Mouse (Mus musculus) retina, embryonic 14.5 days (tissue): ENCODE data around the gene Mogat2.
A peak's percentile ranks its signal among the peaks of the same experiment; 100 is the strongest.

Source experiments
- DNase-seq: peaks from one replicate; pipeline ENCODE4 v3.0.0-alpha.2; 2015; ENCODE audit warnings: low spot score

Gene Mogat2

DNA sequence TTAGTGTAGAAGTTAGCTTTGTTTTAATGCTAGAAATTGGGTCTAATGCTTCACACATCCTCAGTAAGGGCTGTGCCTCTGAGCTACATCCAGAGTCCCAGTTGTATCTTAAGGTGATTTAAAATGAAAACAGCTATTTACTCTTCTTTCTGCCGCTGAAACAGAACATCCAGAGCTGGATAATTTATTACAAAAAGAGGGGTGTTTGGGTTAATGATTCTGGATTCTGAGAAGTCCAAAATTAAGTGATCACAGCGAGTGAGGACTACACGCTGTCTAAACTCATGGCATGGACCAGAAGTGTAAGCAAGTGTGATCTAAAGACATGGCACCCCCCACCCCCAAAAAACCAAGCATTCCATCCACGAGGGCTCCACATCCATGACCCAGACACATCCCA is 44.5 kb downstream of the Mogat2 start:
- DNase-seq, result no peak

DNA sequence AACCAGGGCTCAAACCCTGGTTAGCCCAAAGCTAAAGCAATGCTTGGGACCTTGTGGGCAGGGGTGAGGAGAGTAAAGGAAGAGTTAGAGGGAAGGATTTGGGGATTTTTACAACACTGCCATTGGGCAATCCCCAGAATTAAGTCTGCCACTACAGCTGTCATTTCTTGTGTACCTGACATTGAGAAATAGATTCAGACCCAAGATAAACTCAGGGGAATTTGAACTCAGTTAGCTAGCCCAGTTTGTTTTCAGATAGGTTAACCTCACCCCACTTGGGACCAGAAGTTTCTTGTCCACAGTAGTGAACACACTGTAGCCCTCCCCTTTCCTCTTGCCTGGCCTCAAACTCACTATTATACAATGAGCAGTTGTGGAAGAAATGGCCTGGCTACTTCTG is 47.0 kb downstream of the Mogat2 start:
- DNase-seq, result no peak

DNA sequence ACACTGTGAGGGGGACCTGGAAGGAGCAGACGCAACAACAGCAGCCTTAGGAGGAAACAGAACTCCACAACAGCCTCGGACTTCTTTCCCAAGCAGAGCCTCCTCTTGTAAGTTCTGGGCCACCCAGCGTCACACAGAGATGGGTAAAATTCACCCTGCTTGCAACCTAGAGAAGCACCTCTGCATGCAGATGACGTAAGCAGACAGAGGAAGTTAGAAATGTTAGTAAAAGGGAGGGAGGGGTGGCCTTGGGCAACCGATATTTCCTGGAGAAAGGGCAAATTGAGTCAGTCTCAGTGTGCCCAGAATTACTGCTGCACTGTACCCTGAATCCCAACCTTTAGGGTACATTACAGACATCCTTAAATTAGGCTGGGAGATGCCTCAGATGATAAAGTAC is 48.5 kb downstream of the Mogat2 start:
- no peak for DNase-seq

DNA sequence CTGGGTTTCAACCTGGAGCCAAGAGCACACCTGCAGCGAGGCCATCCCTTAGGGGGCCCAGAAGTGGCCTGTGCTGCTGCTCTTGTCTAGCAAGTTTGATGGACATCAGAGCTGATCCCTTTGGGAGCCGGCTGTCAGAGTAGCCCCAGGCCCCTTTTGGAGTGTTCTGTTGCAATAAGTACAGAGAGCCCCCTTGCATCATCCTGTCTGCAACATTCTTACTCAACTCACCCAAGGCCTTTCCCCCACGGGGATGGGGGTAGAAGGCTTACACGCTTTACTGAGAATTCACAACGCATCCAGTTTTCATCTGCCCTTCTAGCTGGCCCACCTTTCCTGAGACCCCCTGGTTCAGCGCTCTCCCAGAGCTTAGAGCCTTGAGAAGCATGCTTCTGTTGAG is 49.8 kb downstream of the Mogat2 start:
- DNase-seq, result no peak

DNA sequence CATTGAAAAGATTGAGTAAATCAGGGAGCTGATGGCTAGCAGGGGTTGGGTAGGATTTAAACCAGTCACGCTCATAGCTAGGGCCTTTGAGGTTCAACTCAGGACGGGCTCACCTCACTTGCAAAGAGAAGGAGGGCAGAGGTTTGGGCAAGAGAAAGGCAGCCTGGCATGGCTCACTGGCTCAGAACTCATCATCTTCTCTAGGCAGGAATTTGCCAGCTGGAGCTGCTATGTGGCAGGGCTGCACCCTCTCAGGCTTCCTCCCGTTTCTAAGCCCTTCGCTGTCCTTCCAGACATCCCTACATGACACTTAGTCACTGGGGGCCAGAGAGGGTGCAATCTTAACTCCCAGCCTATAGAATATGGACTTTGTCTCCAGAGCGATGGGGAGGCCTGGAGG is 51.0 kb downstream of the Mogat2 start:
- no peak for DNase-seq

DNA sequence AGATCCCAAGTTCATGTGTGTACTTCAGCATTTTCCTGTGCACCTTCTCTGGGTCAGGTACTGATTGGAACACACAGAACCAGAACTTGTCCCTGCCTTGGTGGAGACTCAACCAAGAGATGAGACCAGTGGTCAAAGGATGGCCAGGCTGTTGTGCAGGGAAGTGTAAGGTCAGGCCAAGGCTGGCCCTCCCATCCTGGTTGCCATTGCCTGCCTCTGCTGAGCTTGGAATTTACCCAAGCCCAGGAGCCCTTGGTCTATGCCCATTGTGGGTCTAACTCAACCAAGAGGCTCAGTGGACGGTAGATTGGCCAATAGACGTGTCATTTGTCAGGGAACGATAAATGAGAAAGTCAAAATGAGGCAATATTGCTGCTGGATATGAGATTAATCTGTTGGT is 53.0 kb downstream of the Mogat2 start:
- DNase-seq, result no peak

DNA sequence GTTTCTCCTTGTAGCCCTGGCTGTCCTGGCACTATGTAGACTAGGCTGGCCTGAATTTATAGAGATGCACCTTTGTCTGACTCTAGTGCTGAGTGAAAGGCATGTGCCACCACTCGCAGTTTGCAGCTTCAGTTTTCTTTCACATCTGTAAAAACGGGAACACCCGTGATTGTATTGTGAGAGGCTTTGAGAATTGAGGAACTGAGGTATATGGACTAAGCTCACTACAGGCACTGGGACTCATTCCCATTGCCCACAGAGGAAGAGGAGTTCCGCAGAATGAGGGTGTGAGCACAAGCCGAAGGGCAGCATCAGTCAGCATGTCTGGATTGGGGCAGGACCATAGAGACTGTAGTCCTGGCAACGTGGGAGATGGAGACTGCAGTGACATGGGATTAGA is 54.7 kb downstream of the Mogat2 start:
- no peak for DNase-seq

DNA sequence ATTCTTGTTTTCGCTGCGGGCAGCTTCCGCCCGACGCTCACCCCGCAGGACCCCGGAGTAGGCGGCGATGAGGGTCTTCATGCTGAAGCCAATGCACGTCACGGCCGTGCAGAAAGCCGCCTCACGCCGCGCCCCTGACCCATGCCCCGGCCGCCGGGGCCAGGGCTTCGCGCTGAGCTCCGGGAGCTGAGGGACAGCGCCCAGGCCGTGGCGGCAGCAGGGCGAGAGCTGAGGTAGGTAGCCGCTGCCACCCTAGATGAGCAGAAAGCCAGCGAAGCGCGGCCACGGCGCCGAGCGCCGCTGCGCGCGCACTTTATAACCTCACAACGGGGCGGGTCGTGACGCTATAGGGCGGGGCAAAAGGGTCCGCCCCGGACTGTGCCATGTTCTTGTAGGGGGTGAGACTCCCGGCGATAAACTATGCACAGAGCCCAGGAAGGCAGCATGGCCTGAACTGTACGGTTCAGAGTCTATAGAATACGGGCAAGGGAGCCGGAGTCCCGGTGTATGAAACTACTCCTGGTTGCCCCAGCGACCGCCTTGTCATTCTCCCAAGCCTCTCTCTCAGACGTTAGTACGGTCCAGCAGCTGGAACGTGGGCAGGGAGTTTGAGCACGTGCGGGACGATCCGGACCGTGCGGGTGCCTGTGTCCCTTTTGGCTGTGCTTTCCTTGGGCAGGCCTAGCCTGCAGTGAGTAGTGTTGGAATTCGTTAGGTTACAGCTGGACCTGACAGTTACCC is 55.8 kb downstream of the Mogat2 start, which contains the start of gene Dgat2:
Gene Dgat2, minus strand, starts transcription at position 288 of the 741 bp plus-strand sequence.
- peak; percentile 94 for DNase-seq

DNA sequence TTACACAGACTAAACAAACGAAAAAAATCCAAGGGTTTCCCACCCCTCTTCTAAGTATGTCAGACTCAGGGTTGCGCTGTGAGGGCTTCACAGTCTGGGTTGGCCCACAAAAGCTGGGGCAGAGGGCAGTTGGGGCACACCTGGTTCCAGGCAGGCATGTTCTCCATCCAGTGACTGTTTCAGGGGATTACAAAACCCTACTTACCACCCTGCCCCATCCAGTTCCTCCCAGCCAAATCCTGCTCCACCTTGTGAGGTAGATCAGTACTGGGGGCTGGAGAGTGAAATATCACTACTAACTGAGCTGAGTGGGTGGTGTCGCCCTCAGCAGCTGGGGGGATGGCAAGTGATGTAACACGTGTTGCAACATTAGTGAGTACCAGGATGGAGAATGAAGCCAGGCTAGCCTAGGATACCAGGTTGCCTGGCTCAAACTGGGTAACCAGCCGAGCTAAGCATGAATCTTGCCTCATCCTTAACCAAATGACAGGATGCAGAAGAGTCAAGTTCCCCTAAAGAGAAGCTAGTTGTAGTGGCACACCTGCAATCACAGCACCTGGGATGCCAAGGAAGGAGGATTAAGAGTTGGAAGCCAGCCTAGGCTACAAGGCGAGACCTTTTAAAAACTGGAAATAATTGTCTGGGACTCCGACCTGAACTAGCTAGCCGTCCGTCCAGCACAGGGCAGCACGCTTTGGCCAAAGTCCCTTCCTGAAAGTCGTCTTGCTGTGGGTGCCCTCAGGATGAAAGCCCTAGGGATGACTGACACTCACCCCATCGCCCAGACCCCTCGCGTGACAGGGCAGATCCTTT is 56.6 kb downstream of the Mogat2 start:
- DNase-seq, result no peak

DNA sequence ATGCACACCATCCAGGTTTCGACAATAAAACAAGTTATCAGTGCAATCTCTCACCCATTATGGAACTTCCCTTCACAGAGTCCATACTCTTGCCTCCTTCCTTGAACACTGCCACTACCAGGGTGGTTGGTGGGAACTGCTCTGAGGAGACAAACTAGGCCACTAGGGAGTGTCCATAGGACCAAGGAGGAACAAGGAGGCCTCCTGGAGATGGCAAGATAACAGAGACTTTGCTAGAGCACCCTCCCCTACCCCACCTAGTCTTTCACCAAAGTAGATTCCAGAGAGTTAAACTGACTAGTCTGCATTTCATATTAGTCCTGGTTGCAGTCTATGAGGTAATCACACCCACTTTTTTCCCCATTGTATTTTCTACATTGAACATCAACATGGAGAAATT is 58.3 kb downstream of the Mogat2 start:
- DNase-seq, result no peak

DNA sequence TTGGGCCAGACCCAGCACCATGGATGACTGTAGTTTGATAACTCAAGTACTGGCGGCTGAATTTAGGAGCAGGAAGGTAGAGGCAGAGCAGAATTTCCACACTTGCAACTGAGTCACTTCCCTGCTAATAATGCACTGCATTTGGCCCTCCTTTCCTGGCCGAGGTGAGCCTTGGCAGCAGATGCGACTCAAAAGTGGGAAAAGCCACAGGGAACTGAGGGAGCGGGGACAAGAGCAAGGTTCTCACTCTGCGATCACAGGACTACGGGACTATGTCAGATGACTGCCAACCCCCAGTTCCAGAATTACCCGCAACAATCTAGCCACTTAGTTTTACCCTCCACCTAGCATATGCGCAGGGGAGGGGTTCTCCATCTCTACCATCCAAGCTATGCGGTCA is 59.1 kb downstream of the Mogat2 start:
- no peak for DNase-seq

DNA sequence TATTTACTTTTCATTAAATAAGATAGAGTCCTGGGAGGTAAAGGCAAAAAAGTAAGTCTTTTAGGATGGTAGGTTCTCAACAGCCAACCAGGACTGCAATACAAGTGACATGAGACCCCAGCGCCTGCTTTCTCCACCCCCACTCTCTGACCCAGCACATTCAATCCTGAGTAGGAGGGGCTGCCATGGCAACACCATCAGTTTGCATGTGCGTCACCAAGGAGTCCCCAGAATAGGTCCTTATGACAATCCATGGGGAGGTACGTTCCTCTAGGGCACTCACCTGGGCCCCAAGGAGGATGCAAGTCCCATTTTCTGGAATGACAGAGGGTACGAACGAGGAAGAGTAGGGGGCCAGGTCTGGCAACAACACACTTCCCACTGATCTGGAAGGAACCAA is 61.0 kb downstream of the Mogat2 start:
- no peak for DNase-seq

DNA sequence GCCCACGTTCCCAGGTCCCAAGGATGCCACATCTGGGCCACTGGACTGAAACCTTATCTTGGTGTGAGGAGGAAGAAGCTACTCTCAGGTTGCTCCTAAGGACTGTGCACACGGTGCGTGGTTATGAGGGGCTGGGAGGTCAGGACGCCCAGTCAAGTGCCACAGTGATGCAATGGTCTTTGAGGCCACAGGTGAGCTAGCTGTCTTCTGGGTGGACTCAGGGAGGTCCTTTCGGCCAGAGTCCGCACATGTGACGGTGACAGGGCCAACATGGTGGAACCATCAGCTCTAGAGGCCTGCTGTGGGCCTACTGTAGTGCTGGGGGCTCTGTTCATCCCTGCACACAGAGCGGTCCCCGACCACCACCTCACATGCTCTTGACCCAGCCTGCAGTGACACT is 62.8 kb downstream of the Mogat2 start:
- DNase-seq, result no peak

DNA sequence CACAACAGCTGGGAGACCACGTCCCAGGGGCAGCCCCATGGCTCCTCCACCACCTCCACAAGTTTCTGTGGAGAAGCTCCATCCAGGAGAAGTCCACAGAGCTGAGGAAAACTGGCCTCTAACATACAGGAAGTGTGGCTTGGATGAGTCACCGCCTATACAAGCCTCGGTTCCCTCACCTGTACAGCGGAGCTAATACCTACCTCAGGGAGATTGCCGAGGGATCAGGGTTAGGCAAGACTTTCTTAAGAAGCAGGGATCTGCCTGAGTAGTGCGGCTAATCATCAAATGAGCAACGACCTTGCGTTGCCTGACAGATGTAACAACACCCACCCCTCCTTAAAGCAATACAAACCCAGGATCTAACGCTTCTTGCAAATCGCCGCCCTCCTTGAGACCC is 63.3 kb downstream of the Mogat2 start:
- DNase-seq, result no peak

DNA sequence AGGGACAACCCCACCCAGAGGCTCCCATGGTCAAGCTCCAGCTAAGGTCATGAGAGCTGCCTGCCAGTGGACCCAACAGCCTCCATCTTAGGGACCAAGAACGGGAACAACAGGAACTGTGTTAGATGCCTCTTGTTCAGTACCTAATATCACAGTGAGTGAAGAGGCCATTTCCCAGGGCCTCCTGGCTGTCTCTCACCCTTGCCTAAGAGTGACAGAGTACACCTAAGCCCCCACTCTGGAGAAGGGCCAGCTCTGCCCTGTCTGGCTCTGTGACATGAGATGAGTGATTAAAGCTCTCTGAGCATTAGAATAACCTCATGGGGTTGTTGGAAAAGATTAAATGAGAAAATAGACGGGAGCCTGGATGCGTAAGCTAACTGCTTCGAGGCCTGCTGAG is 64.4 kb downstream of the Mogat2 start:
- no peak for DNase-seq

DNA sequence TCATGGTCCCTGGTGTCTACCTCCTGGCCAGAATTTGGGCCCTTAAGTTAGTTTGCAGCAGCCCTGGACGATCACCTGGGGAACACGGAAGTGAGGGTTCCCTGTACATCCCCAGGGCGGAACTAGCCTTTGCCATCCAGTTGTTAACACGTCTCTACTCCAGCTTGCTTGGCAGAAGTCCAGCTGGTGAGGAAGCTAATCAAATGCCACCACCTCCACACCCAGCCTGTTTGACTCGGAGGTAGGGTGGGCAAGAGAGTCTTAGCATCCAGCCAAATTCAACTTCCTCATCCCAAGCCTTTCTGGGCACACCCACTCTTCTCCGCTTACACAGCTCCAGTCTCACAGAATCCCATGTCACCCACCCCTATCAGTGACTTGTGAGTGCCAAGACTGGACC is 65.5 kb downstream of the Mogat2 start:
- no peak for DNase-seq

DNA sequence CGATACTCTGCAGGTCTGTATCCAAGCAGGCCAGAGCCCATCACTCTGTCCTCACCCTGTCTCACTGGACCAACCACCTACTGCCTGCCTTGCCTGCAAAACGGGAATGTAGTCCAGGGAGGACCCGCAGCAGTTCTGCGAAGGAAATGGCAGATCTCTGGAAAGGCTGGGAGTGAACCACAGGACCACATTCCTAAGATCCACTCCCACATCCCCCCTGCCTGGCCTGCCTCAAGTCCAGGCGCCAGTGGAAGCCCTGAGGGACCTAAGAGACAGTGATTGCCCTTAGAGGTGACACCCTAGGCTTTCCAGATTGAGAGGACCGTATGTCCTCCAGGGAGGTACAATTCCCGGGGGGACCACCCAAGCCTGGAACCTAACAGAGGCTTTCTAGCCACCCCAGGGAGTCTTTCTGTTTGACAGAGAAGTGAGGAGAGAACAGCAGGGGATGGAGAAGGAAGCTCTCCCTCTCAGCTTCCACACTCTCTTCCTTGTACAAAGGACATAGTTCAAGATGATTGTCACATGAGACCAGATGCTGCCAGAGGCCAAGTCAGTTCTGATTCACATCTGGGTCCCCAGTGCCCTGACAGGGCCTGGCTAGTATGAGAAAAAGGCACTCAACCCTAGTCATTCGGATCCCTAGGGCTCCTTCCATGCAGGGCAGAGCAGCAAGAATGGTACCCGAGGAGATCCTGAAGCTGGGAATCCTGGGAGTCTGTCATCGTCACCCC is 66.5 kb downstream of the Mogat2 start:
- DNase-seq, result no peak

DNA sequence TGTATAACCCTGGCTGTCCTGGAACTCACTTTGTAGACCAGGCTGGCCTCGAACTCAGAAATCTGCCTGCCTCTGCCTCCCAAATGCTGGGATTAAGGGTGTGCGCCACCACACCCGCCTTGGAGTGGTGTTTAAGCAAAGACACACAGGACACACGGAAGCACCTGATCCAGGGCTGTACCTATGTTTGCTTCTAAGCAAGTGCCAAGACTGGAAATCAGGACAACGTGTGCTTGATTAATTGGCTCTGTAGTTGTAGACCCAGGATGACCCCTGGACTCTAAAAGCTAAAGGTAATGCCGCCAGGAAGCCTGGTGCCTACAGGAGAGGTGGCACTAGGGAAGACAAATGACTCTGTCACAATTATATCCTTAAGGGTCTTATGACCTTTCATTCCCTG is 67.9 kb downstream of the Mogat2 start:
- DNase-seq, result no peak

DNA sequence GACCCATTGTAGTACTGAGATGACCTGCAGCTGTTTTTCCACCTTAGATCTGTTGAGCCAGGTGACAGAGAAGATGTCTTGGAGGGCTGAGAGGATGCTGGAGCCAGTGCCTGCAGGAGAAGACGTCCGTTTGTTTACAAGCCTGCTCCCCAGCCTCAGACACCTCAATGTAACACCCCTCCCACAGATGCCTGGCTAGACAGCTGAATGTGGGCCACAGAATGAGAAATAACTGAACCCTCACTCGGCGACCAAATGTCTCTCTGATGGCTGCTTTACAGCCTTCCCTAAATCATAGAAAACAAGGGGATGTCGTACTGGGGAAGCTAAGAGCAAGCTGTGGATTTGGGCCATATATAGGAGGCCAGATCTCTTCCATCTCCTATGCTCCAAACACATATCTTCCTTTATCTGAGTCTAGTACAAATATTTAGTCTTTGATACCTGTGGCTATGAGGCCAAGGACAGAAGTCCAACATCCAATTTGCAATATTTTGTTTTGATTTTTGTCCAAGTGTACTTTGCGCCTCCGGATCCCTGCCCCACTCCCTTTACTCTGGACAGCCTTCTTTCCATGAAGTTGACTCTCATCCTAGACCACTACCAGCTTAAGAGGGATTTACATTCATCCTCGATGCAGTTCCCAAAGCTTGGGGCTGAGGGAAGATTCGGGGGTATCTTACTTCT is 68.6 kb downstream of the Mogat2 start:
- DNase-seq, result no peak
